Mouse (Mus musculus): Measurements from ENCODE around the gene Hist3h2ba. TPM values are rescaled to one million over a fixed set of nuclear protein-coding genes. Genes with fewer than 3 reads are reported as not detected.

Gene Hist3h2ba
- total and polyA plus RNA-seq, 3 experiments = 0.21 to 48.2 TPM; not detected in 1

GRCm38 (mm10) chr11:58978027-58978705, 29.4 kb downstream of the Hist3h2ba start, which contains the start of gene Trim11:
Gene Trim11, plus strand, starts transcription at chr11:58978093.
- Histone ChIP-seq H3K27me3 (ENCODE audit: control insufficient read depth in 1 of 2, insufficient read depth in 2 of 2, low read length in 2 of 2) (no peaks in the 10 kb centered on the region), H3K4me1 (ENCODE audit: control insufficient read depth in 1 of 2, insufficient read depth in 2 of 2, low read length in 2 of 2) (peaks cover 15 to 18% of the 10 kb centered on the region in 2 experiments), H3K9me3 (replicated peaks; ENCODE audit: insufficient read depth, low read length) (no peaks in the 10 kb centered on the region), H3K36me3 (ENCODE audit: control insufficient read depth in 1 of 2, insufficient read depth in 2 of 2, low read length in 2 of 2) (peaks cover 5 to 23% of the 10 kb centered on the region in 2 experiments; a peak in 3 of 4 replicates), H3K79me2 (ENCODE audit: control insufficient read depth, insufficient read depth, low read length, poor library complexity) (peaks cover 52% of the 10 kb centered on the region), H3K27ac (ENCODE audit: control insufficient read depth, low read depth, low read length) (peak within 1 kb of the TSS; percentile 89), H3K4me3 (ENCODE audit: control insufficient read depth in 1 of 2, insufficient read depth in 1 of 2, low read depth in 2 of 2, low read length in 2 of 2) (peak within 1 kb of the TSS; percentile 88 to 97), H3K9ac (ENCODE audit: control insufficient read depth, low read depth, low read length, poor library complexity, severe bottlenecking) (peak within 1 kb of the TSS; percentile 81)
- peak; percentile 92 for DNase-seq (ENCODE audit: low read depth, low spot score)
- no peak for TF ChIP-seq CTCF (IDR thresholded peaks at IDR 0.05 in 2 of 3, conservative IDR thresholded peaks at IDR 0.05 in 1 of 3; ENCODE audit: control insufficient read depth in 1 of 3, insufficient read depth in 1 of 3, low read depth in 2 of 3, low read length in 3 of 3, poor library complexity in 1 of 3, severe bottlenecking in 1 of 3)
- peak; percentile 93; the same call in 1 of the 2 replicates for TF ChIP-seq POLR2AphosphoS2 (IDR thresholded peaks at IDR 0.05; ENCODE audit: low read length)
- TF ChIP-seq EP300 (IDR thresholded peaks at IDR 0.05; ENCODE audit: low read depth in 1 of 2, low read length in 2 of 2) = no peak
- no peak; the same call in 1 of the 2 replicates for TF ChIP-seq CHD1 (IDR thresholded peaks at IDR 0.05; ENCODE audit: low read depth, low read length)
- no peak for TF ChIP-seq USF1 (IDR thresholded peaks at IDR 0.05; ENCODE audit: low read depth, low read length)
- peak; percentile 91 for TF ChIP-seq TBP (IDR thresholded peaks at IDR 0.05; ENCODE audit: low read depth, low read length)
- peak; percentile 95 for TF ChIP-seq ELF1 (IDR thresholded peaks at IDR 0.05; ENCODE audit: low read depth, low read length)
- TF ChIP-seq BHLHE40 (IDR thresholded peaks at IDR 0.05; ENCODE audit: borderline replicate concordance, low read depth, low read length) = no peak
- no peak for TF ChIP-seq GATA1 (IDR thresholded peaks at IDR 0.05; ENCODE audit: low read depth, low read length)
- peak; percentile 74 for TF ChIP-seq ZNF384 (IDR thresholded peaks at IDR 0.05; ENCODE audit: low read depth, low read length)
- TF ChIP-seq ZC3H11A (IDR thresholded peaks at IDR 0.05; ENCODE audit: low read depth, low read length) = no peak
- no peak for TF ChIP-seq USF2 (IDR thresholded peaks at IDR 0.05; ENCODE audit: borderline replicate concordance in 1 of 2, insufficient read depth in 1 of 2, low read depth in 1 of 2, low read length in 2 of 2)
- no peak for TF ChIP-seq E2F4 (IDR thresholded peaks at IDR 0.05; ENCODE audit: borderline replicate concordance, low read depth, low read length)
- TF ChIP-seq TAL1 (IDR thresholded peaks at IDR 0.05; ENCODE audit: low read length) = no peak
- no peak for TF ChIP-seq MAFK (IDR thresholded peaks at IDR 0.05; ENCODE audit: borderline replicate concordance, low read depth, low read length)
- no peak for TF ChIP-seq MYB (IDR thresholded peaks at IDR 0.05; ENCODE audit: low read depth, low read length)
- peak; percentile 59; the same call in 1 of the 2 replicates for TF ChIP-seq TCF12 (IDR thresholded peaks at IDR 0.05; ENCODE audit: low read depth, low read length)
- 0 out of 2 replicates have a peak, but pooled peaks have one; percentile 5 for TF ChIP-seq NRF1 (IDR thresholded peaks at IDR 0.05; ENCODE audit: insufficient read depth, low read depth, low read length, poor library complexity, severe bottlenecking)
- TF ChIP-seq MEF2A (IDR thresholded peaks at IDR 0.05; ENCODE audit: extremely low read depth, insufficient replicate concordance, low read depth, low read length, poor library complexity, severe bottlenecking) = no peak
- no peak for TF ChIP-seq ZKSCAN1 (IDR thresholded peaks at IDR 0.05; ENCODE audit: low read depth, low read length)
- TF ChIP-seq MAX (IDR thresholded peaks at IDR 0.05; ENCODE audit: low read length) = no peak; the same call in 1 of the 2 replicates
- TF ChIP-seq KAT2A (conservative IDR thresholded peaks at IDR 0.05; ENCODE audit: low read depth, low read length) = no peak; the same call in 1 of the 2 replicates
- TF ChIP-seq POLR2AphosphoS5 (IDR thresholded peaks at IDR 0.05; ENCODE audit: borderline replicate concordance, low read depth, low read length) = no peak
- TF ChIP-seq SIN3A (IDR thresholded peaks at IDR 0.05; ENCODE audit: low read length) = peak; percentile 93
- peak; percentile 96 for TF ChIP-seq NELFE (IDR thresholded peaks at IDR 0.05; ENCODE audit: low read depth, low read length)
- 0 out of 2 replicates have a peak, but pooled peaks have one; percentile 20 for TF ChIP-seq MYC (IDR thresholded peaks at IDR 0.05; ENCODE audit: low read depth, low read length)
- no peak for TF ChIP-seq RCOR1 (IDR thresholded peaks at IDR 0.05; ENCODE audit: low read depth, low read length)
- peak; percentile 89 for TF ChIP-seq HCFC1 (IDR thresholded peaks at IDR 0.05; ENCODE audit: low read depth, low read length)
- no peak for TF ChIP-seq UBTF (IDR thresholded peaks at IDR 0.05; ENCODE audit: borderline replicate concordance, insufficient read depth, low read depth, low read length)
- TF ChIP-seq ETS1 (IDR thresholded peaks at IDR 0.05; ENCODE audit: low read depth, low read length) = no peak
- TF ChIP-seq SMC3 (IDR thresholded peaks at IDR 0.05; ENCODE audit: low read depth, low read length) = no peak
- peak; percentile 83 for TF ChIP-seq ZMIZ1 (IDR thresholded peaks at IDR 0.05; ENCODE audit: low read depth, low read length)
- peak; percentile 30; the same call in 1 of the 2 replicates for TF ChIP-seq MAZ (IDR thresholded peaks at IDR 0.05; ENCODE audit: low read depth, low read length)
- 0 out of 2 replicates have a peak, but pooled peaks have one; percentile 17 for TF ChIP-seq GABPA (IDR thresholded peaks at IDR 0.05; ENCODE audit: low read depth, low read length)
- no peak for TF ChIP-seq CHD2 (IDR thresholded peaks at IDR 0.05; ENCODE audit: low read length)

Data from MEL (cell line).